Mouse (Mus musculus) testis, postnatal 14 days (tissue): ENCODE measurements around the gene Ctnnd2.
A peak's percentile ranks its signal among the peaks of the same experiment; 100 is the strongest.

ENCODE experiments used
- DNase-seq: peaks from one replicate; pipeline ENCODE4 v3.0.0; 2021; ENCODE audit warnings: low spot score

Gene Ctnnd2

GRCm38 (mm10) chr15:30386489-30386888, 214.1 kb downstream of the Ctnnd2 start:
- DNase-seq = no peak

- DNase-seq = no peak
These were observed 214.9 kb downstream of the Ctnnd2 start for GRCm38 (mm10) chr15:30387244-30387643.

- DNase-seq = no peak
These were observed 228.7 kb downstream of the Ctnnd2 start for GRCm38 (mm10) chr15:30401111-30401510.

- no peak for DNase-seq
These were observed 233.9 kb downstream of the Ctnnd2 start for GRCm38 (mm10) chr15:30406254-30406653.

GRCm38 (mm10) chr15:30423146-30423545, 250.8 kb downstream of the Ctnnd2 start:
- no peak for DNase-seq

- no peak for DNase-seq
These were observed 251.9 kb downstream of the Ctnnd2 start for GRCm38 (mm10) chr15:30424290-30424689.

GRCm38 (mm10) chr15:30427342-30427741, 254.9 kb downstream of the Ctnnd2 start:
- DNase-seq = no peak

- no peak for DNase-seq
These were observed 266.7 kb downstream of the Ctnnd2 start for GRCm38 (mm10) chr15:30439045-30439444.

- DNase-seq = no peak
These were observed 278.4 kb downstream of the Ctnnd2 start for GRCm38 (mm10) chr15:30450765-30451164.

GRCm38 (mm10) chr15:30451921-30452320, 279.5 kb downstream of the Ctnnd2 start:
- no peak for DNase-seq

GRCm38 (mm10) chr15:30457541-30458250, 285.3 kb downstream of the Ctnnd2 start:
- DNase-seq = no peak

GRCm38 (mm10) chr15:30458671-30459070, 286.3 kb downstream of the Ctnnd2 start:
- DNase-seq = no peak

- DNase-seq = no peak
These were observed 288.1 kb downstream of the Ctnnd2 start for GRCm38 (mm10) chr15:30460341-30461125.

- no peak for DNase-seq
These were observed 290.5 kb downstream of the Ctnnd2 start for GRCm38 (mm10) chr15:30462804-30463423.

GRCm38 (mm10) chr15:30463471-30464047, 291.2 kb downstream of the Ctnnd2 start:
- DNase-seq = no peak

- DNase-seq = no peak
These were observed 294.7 kb downstream of the Ctnnd2 start for GRCm38 (mm10) chr15:30466950-30467543.

- DNase-seq = no peak
These were observed 296.4 kb downstream of the Ctnnd2 start for GRCm38 (mm10) chr15:30468773-30469172.

- no peak for DNase-seq
These were observed 299.0 kb downstream of the Ctnnd2 start for GRCm38 (mm10) chr15:30471280-30471966.

- peak; percentile 12 for DNase-seq
These were observed 308.3 kb downstream of the Ctnnd2 start for GRCm38 (mm10) chr15:30480676-30481075.

- no peak for DNase-seq
These were observed 334.1 kb downstream of the Ctnnd2 start for GRCm38 (mm10) chr15:30506476-30506875.

GRCm38 (mm10) chr15:30512467-30512866, 340.1 kb downstream of the Ctnnd2 start:
- DNase-seq = no peak

- DNase-seq = no peak
These were observed 340.7 kb downstream of the Ctnnd2 start for GRCm38 (mm10) chr15:30513122-30513521.
